Comparison of ENCODE assay signal across 8 mouse cellular contexts in genomic region chr19:24899578-24900544, GRCm38 (mm10). TPM values are rescaled to one million over a fixed set of nuclear protein-coding genes. Genes with fewer than 3 reads are reported as not detected.
DNase-seq lines count a peak whose midpoint lies in the region; ATAC-seq and TF ChIP-seq lines count a peak whose summit lies in the region.

No protein-coding gene starts in this region.

- under 1% methylated on average over 84 of the region's 84 CpGs for WGBS in forebrain, embryonic 10.5 days
- under 1% methylated on average over 84 of the region's 84 CpGs for whole genome bisulfite sequencing in intestine, embryonic 14.5 days
- 1% methylated on average over 69 of the region's 84 CpGs for WGBS in stomach, postnatal 0 days

- H3K9me3 ChIP-seq in forebrain, embryonic 10.5 days: no peaks in the 10 kb centered on the region
- no peaks in the 10 kb centered on the region for H3K9me3 ChIP-seq in intestine, embryonic 14.5 days (ENCODE audit: control insufficient read depth, low read length)
- peaks cover 7% of the 10 kb centered on the region for H3K9me3 ChIP-seq in megakaryocyte, embryonic 14.5 days
- no peaks in the 10 kb centered on the region for H3K9me3 ChIP-seq in stomach, postnatal 0 days (ENCODE audit: control insufficient read depth, low read length)

- no peak for TF ChIP-seq EP300 in stomach, postnatal 0 days (optimal IDR thresholded peaks at IDR 0.05)

- DNase-seq in adrenal gland, postnatal 10 days: peak; percentile 19
- DNase-seq in adrenal gland, adult 8-10 months: no peak
- DNase-seq in CD4-positive helper T cell, adult 2 months (ENCODE audit: low read depth, low spot score): peak; percentile 11
- DNase-seq in forebrain, embryonic 10.5 days (ENCODE audit: extremely low spot score, low spot score): peak; percentile 68
- peak; percentile 84 for DNase-seq in intestine, embryonic 14.5 days (ENCODE audit: low spot score)
- peak; percentile 21 for DNase-seq in stomach, postnatal 0 days (ENCODE audit: low spot score)
- no peak for DNase-seq in ovary, postnatal 10 days (ENCODE audit: low spot score)

- peak overlapping the region; percentile 58 for H3K4me3 ChIP-seq in forebrain, embryonic 10.5 days
- H3K4me3 ChIP-seq in intestine, embryonic 14.5 days (ENCODE audit: low read depth, low read length): peak overlapping the region; percentile 31
- peak overlapping the region; percentile 88 for H3K4me3 ChIP-seq in megakaryocyte, embryonic 14.5 days (replicated peaks)
- H3K4me3 ChIP-seq in stomach, postnatal 0 days (ENCODE audit: low read depth, low read length): peak overlapping the region; percentile 25

- ATAC-seq in intestine, embryonic 14.5 days (replicated peaks; ENCODE audit: low FRiP score, low TSS enrichment, low read depth): no peak
- peak; percentile 40; the same call in 1 of the 2 replicates for ATAC-seq in stomach, postnatal 0 days (ENCODE audit: low FRiP score, low TSS enrichment)

- H3K36me3 ChIP-seq in forebrain, embryonic 10.5 days (replicated peaks): no peaks in the 10 kb centered on the region
- H3K36me3 ChIP-seq in intestine, embryonic 14.5 days (ENCODE audit: control insufficient read depth, insufficient read depth, low read length): no peaks in the 10 kb centered on the region
- H3K36me3 ChIP-seq in megakaryocyte, embryonic 14.5 days (replicated peaks; ENCODE audit: low read length): no peaks in the 10 kb centered on the region
- no peaks in the 10 kb centered on the region for H3K36me3 ChIP-seq in stomach, postnatal 0 days (ENCODE audit: control insufficient read depth, insufficient read depth, low read length)

- peaks cover 100% of the 10 kb centered on the region for H3K27me3 ChIP-seq in forebrain, embryonic 10.5 days (ENCODE audit: poor library complexity, severe bottlenecking)
- peaks cover 97% of the 10 kb centered on the region for H3K27me3 ChIP-seq in intestine, embryonic 14.5 days (replicated peaks; ENCODE audit: control insufficient read depth, insufficient read depth, low read length)
- H3K27me3 ChIP-seq in megakaryocyte, embryonic 14.5 days (replicated peaks): peaks cover 88% of the 10 kb centered on the region
- H3K27me3 ChIP-seq in stomach, postnatal 0 days (ENCODE audit: control insufficient read depth, insufficient read depth, low read length): peaks cover 28% of the 10 kb centered on the region

- no peak for TF ChIP-seq CTCF in stomach, postnatal 0 days (IDR thresholded peaks at IDR 0.05; ENCODE audit: low read depth)

- no peak overlapping the region for H3K27ac ChIP-seq in forebrain, embryonic 10.5 days
- H3K27ac ChIP-seq in intestine, embryonic 14.5 days (ENCODE audit: low read depth): no peak overlapping the region
- no peak overlapping the region for H3K27ac ChIP-seq in stomach, postnatal 0 days (replicated peaks)

- peaks cover 38% of the 10 kb centered on the region for H3K4me1 ChIP-seq in forebrain, embryonic 10.5 days
- H3K4me1 ChIP-seq in intestine, embryonic 14.5 days (replicated peaks; ENCODE audit: control insufficient read depth, insufficient read depth, low read length): peaks cover 12% of the 10 kb centered on the region
- H3K4me1 ChIP-seq in megakaryocyte, embryonic 14.5 days: peaks cover 34% of the 10 kb centered on the region
- no peaks in the 10 kb centered on the region for H3K4me1 ChIP-seq in stomach, postnatal 0 days (replicated peaks; ENCODE audit: control insufficient read depth, insufficient read depth)

- no peak overlapping the region for H3K9ac ChIP-seq in intestine, embryonic 14.5 days (ENCODE audit: low read length)
- no peak overlapping the region for H3K9ac ChIP-seq in stomach, postnatal 0 days (ENCODE audit: low read length)

- H3K4me2 ChIP-seq in intestine, embryonic 14.5 days (ENCODE audit: low read length): peak overlapping the region; percentile 53
- H3K4me2 ChIP-seq in stomach, postnatal 0 days (replicated peaks; ENCODE audit: low read depth): peak overlapping the region; percentile 44

RNA-seq across cellular contexts. Expression of gene Foxd4, which starts 1.1 kb away (rescaled TPM):
- not detected for total RNA-seq in adrenal gland, postnatal 10 days (2021)
- not detected for total RNA-seq in adrenal gland, adult 8-10 months (2022)
- not detected in 2 replicates for polyA plus RNA-seq in forebrain, embryonic 10.5 days (2016; fragmentation: Nextera tagmentation; extraction: Ambion mirVana)
- not detected in 2 replicates for polyA plus RNA-seq in intestine, embryonic 14.5 days (2014; fragmentation: Nextera tagmentation; extraction: Ambion mirVana)
- not detected in 2 replicates for polyA plus RNA-seq in megakaryocyte, embryonic 14.5 days (2012; ENCODE audit: insufficient read depth, low replicate concordance)
- polyA plus RNA-seq in stomach, postnatal 0 days (2015; fragmentation: Nextera tagmentation; extraction: Ambion mirVana): 0.08 TPM in 1 of 2 replicates, not detected in the other

RNA-seq across cellular contexts. Expression of gene Gm10053, which starts 24.4 kb away (rescaled TPM):
- 100 to 1,000 TPM; 680 to 715 TPM for total RNA-seq in adrenal gland, postnatal 10 days (2021)
- 100 to 1,000 TPM in 3 of 4 experiments, 10 to 100 TPM in 1; 86.8 to 175 (median 156) TPM for total RNA-seq in adrenal gland, adult 8-10 months (2022)
- polyA plus RNA-seq in forebrain, embryonic 10.5 days (2016; fragmentation: Nextera tagmentation; extraction: Ambion mirVana): 313 and 336 TPM in 2 replicates
- polyA plus RNA-seq in intestine, embryonic 14.5 days (2014; fragmentation: Nextera tagmentation; extraction: Ambion mirVana): 280 and 300 TPM in 2 replicates
- 0.23 TPM in 1 of 2 replicates, not detected in the other for polyA plus RNA-seq in megakaryocyte, embryonic 14.5 days (2012; ENCODE audit: insufficient read depth, low replicate concordance)
- 306 and 325 TPM in 2 replicates for polyA plus RNA-seq in stomach, postnatal 0 days (2015; fragmentation: Nextera tagmentation; extraction: Ambion mirVana)

RNA-seq across cellular contexts. Expression of gene Pgm5, which starts 38.2 kb away (rescaled TPM):
- 10 to 100 TPM; 47.4 to 48.7 TPM for total RNA-seq in adrenal gland, postnatal 10 days (2021)
- total RNA-seq in adrenal gland, adult 8-10 months (2022): 100 to 1,000 TPM in 2 of 4 experiments, 10 to 100 TPM in 2; 62.4 to 132 (median 86.3) TPM
- polyA plus RNA-seq in forebrain, embryonic 10.5 days (2016; fragmentation: Nextera tagmentation; extraction: Ambion mirVana): 0.11 and 0.28 TPM in 2 replicates
- polyA plus RNA-seq in intestine, embryonic 14.5 days (2014; fragmentation: Nextera tagmentation; extraction: Ambion mirVana): 8.8 and 10.0 TPM in 2 replicates
- polyA plus RNA-seq in megakaryocyte, embryonic 14.5 days (2012; ENCODE audit: insufficient read depth, low replicate concordance): not detected in 2 replicates
- 5.5 and 6.3 TPM in 2 replicates for polyA plus RNA-seq in stomach, postnatal 0 days (2015; fragmentation: Nextera tagmentation; extraction: Ambion mirVana)

Comparison
In these comparisons a context has a peak if more than half of its experiments do, and no peak if none do; other contexts are left out.
1. DNase-seq: peak in adrenal gland, postnatal 10 days (single experiment), CD4-positive helper T cell, adult 2 months (single experiment), forebrain, embryonic 10.5 days (single experiment), intestine, embryonic 14.5 days (single experiment) and stomach, postnatal 0 days (single experiment); none in adrenal gland, adult 8-10 months (single experiment) and ovary, postnatal 10 days (single experiment).
2. H3K4me3 ChIP-seq: peak in every context shown above with its lines; median percentile 88 in megakaryocyte, embryonic 14.5 days; 58 in forebrain, embryonic 10.5 days; 31 in intestine, embryonic 14.5 days; 25 in stomach, postnatal 0 days.
3. RNA of gene Gm10053, which starts 24.4 kb away (polyA plus RNA-seq): 306 to 325 TPM in stomach, postnatal 0 days, 313 to 336 TPM in forebrain, embryonic 10.5 days and 280 to 300 TPM in intestine, embryonic 14.5 days; 0.23 TPM in megakaryocyte, embryonic 14.5 days; every median in the first group is over 100 times any median in the second.